Mouse (Mus musculus): ENCODE measurements around the gene Oosp2. TPM values are rescaled to one million over a fixed set of nuclear protein-coding genes. Genes with fewer than 3 reads are reported as not detected.

Gene Oosp2
- polyA plus RNA-seq, 1 experiment, result not detected

- TF ChIP-seq CTCF (IDR thresholded peaks at IDR 0.05; ENCODE audit: borderline replicate concordance, extremely low read depth, insufficient read depth, insufficient read length), result no peak
- TF ChIP-seq POLR2A (IDR thresholded peaks at IDR 0.05; ENCODE audit: borderline replicate concordance, extremely low read depth, insufficient read depth, insufficient read length, poor library complexity, severe bottlenecking), result no peak
- DNase-seq (ENCODE audit: low read depth), result no peak
Observed at GRCm38 (mm10) chr19:11604603-11605002, 55.8 kb downstream of the Oosp2 start, which contains the start of gene Ms4a6d. Ms4a6d (minus strand) TSS chr19:11604849.

GRCm38 (mm10) chr19:11602026-11602425 lies 58.3 kb downstream of the Oosp2 start:
- peak; percentile 5 for DNase-seq (ENCODE audit: low read depth)
- no peak for TF ChIP-seq POLR2A (IDR thresholded peaks at IDR 0.05; ENCODE audit: borderline replicate concordance, extremely low read depth, insufficient read depth, insufficient read length, poor library complexity, severe bottlenecking)
- peak; percentile 23; the same call in 1 of the 2 replicates for TF ChIP-seq CTCF (IDR thresholded peaks at IDR 0.05; ENCODE audit: borderline replicate concordance, extremely low read depth, insufficient read depth, insufficient read length)

GRCm38 (mm10) chr19:11601349-11601748 lies 59.0 kb downstream of the Oosp2 start:
- no peak for DNase-seq (ENCODE audit: low read depth)
- TF ChIP-seq POLR2A (IDR thresholded peaks at IDR 0.05; ENCODE audit: borderline replicate concordance, extremely low read depth, insufficient read depth, insufficient read length, poor library complexity, severe bottlenecking) (no peak), CTCF (IDR thresholded peaks at IDR 0.05; ENCODE audit: borderline replicate concordance, extremely low read depth, insufficient read depth, insufficient read length) (no peak)

Other genes with a start within 250 kb of the Oosp2 start
- not detected in 2 replicates for gene Ms4a4b, start 217.0 kb downstream of the Oosp2 start, polyA plus RNA-seq (2012; rRNA removed)
- 1.4 and 1.6 TPM in 2 replicates for gene Ms4a6c, start 191.2 kb downstream of the Oosp2 start, polyA plus RNA-seq (2012; rRNA removed)
- gene Gm8369, start 174.6 kb downstream of the Oosp2 start, polyA plus RNA-seq (2012; rRNA removed), result 0.13 TPM in 1 of 2 replicates, not detected in the other
- 1.7 and 2.7 TPM in 2 replicates for gene Ms4a6b, start 144.0 kb downstream of the Oosp2 start, polyA plus RNA-seq (2012; rRNA removed)
- gene Ms4a4d, start 123.8 kb downstream of the Oosp2 start, polyA plus RNA-seq (2012; rRNA removed), result 0.11 TPM in 1 of 2 replicates, not detected in the other
- 1.7 TPM in 2 replicates for gene Ms4a6d, start 55.7 kb downstream of the Oosp2 start, polyA plus RNA-seq (2012; rRNA removed)
- 0.11 and 0.14 TPM in 2 replicates for gene Ms4a2, start 36.8 kb downstream of the Oosp2 start, polyA plus RNA-seq (2012; rRNA removed)
- gene Ms4a3, start 19.7 kb downstream of the Oosp2 start, polyA plus RNA-seq (2012; rRNA removed), result not detected in 2 replicates
- gene Oosp1, start 30.6 kb upstream of the Oosp2 start, polyA plus RNA-seq (2012; rRNA removed), result not detected in 2 replicates
- gene Oosp3, start 36.5 kb upstream of the Oosp2 start, polyA plus RNA-seq (2012; rRNA removed), result not detected in 2 replicates
- not detected in 2 replicates for gene Gif, start 87.0 kb upstream of the Oosp2 start, polyA plus RNA-seq (2012; rRNA removed)
- 28.6 and 31.2 TPM in 2 replicates for gene Mrpl16, start 109.8 kb upstream of the Oosp2 start, polyA plus RNA-seq (2012; rRNA removed)
- 29.7 and 35.7 TPM in 2 replicates for gene Stx3, start 158.8 kb upstream of the Oosp2 start, polyA plus RNA-seq (2012; rRNA removed)
- gene Olfr1417, start 178.7 kb upstream of the Oosp2 start, polyA plus RNA-seq (2012; rRNA removed), result 0.05 TPM in 1 of 2 replicates, not detected in the other
- gene Olfr1418, start 200.5 kb upstream of the Oosp2 start, polyA plus RNA-seq (2012; rRNA removed), result not detected in 2 replicates
- gene Olfr1419, start 214.5 kb upstream of the Oosp2 start, polyA plus RNA-seq (2012; rRNA removed), result 0.05 TPM in 2 replicates
- not detected in 2 replicates for gene Olfr1420, start 226.0 kb upstream of the Oosp2 start, polyA plus RNA-seq (2012; rRNA removed)

All from brain, embryonic 14.5 days (tissue).